Mouse (Mus musculus) MEL (cell line): ENCODE measurements around the gene Dcdc2b. TPM values are rescaled to one million over a fixed set of nuclear protein-coding genes. Genes with fewer than 3 reads are reported as not detected.

ENCODE experiments used
- DNase-seq: peaks from one replicate; pipeline ENCODE4 v3.0.0; 2011; ENCODE audit warnings: low read depth, low spot score
- H3K27ac ChIP-seq: 2 replicates; pipeline ENCODE4 v1.5.1; 2012; ENCODE audit warnings: low read depth, mild to moderate bottlenecking, control low read depth, low read length, moderate library complexity; ENCODE audit not compliant: control insufficient read depth
- H3K27me3 ChIP-seq, 2 experiments: fragments of 150-350 bp in 1 of 2; sonication (generic) in 1 of 2; 2 replicates each; pipeline ENCODE4 v1.6.1; 2012; ENCODE audit warnings: low read length in 2 of 2, mild to moderate bottlenecking in 2 of 2, improper control_type of control experiment in 1 of 2, moderate library complexity in 1 of 2; ENCODE audit not compliant: insufficient read depth in 2 of 2, control insufficient read depth in 1 of 2
- H3K36me3 ChIP-seq, 2 experiments: 2 replicates each; pipeline ENCODE4 v1.6.1; 2012 to 2014; ENCODE audit warnings: low read length in 2 of 2, improper control_type of control experiment in 1 of 2, inconsistent platforms in 1 of 2, mild to moderate bottlenecking in 1 of 2; ENCODE audit not compliant: insufficient read depth in 2 of 2, control insufficient read depth in 1 of 2
- H3K4me1 ChIP-seq, 2 experiments: fragments of 150-350 bp in 1 of 2; sonication (generic) in 1 of 2; 2 replicates each; pipeline ENCODE4 v1.6.1; 2012; ENCODE audit warnings: low read length in 2 of 2, improper control_type of control experiment in 1 of 2, mild to moderate bottlenecking in 1 of 2; ENCODE audit not compliant: insufficient read depth in 2 of 2, control insufficient read depth in 1 of 2
- H3K4me3 ChIP-seq, 2 experiments: fragments of 150-350 bp in 1 of 2; sonication (generic) in 1 of 2; 2 replicates each; pipeline ENCODE4 v1.5.1; 2012; ENCODE audit warnings: low read depth in 2 of 2, low read length in 2 of 2, mild to moderate bottlenecking in 2 of 2, moderate library complexity in 2 of 2, control low read depth in 1 of 2, improper control_type of control experiment in 1 of 2; ENCODE audit not compliant: control insufficient read depth in 1 of 2, insufficient read depth in 1 of 2
- H3K79me2 ChIP-seq: 2 replicates; pipeline ENCODE4 v1.6.1; 2012; ENCODE audit warnings: mild to moderate bottlenecking, low read length, moderate library complexity; ENCODE audit not compliant: control insufficient read depth, poor library complexity, insufficient read depth
- H3K9ac ChIP-seq: 2 replicates; pipeline ENCODE4 v1.6.1; 2012; ENCODE audit warnings: low read depth, mild to moderate bottlenecking, control low read depth, low read length, moderate library complexity; ENCODE audit not compliant: control insufficient read depth, poor library complexity, severe bottlenecking
- H3K9me3 ChIP-seq: fragments of 150-350 bp; sonication (generic); replicated peaks from 2 replicates; pipeline ENCODE4 v1.6.1; 2012; ENCODE audit warnings: mild to moderate bottlenecking, low read length, improper control_type of control experiment, moderate library complexity; ENCODE audit not compliant: insufficient read depth
- BHLHE40 ChIP-seq: IDR thresholded peaks from 2 replicates; pipeline ENCODE4 v1.6.1; 2012; ENCODE audit warnings: low read depth, mild to moderate bottlenecking, inconsistent platforms, low read length, improper control_type of control experiment, borderline replicate concordance
- CHD2 ChIP-seq: IDR thresholded peaks from 2 replicates; pipeline ENCODE4 v1.6.1; 2011; ENCODE audit warnings: low read length, improper control_type of control experiment
- CTCF ChIP-seq, 3 experiments: IDR thresholded peaks in 2 of 3; conservative IDR thresholded peaks in 1 of 3; 2 replicates each; pipeline ENCODE4 v1.5.1; 2011 to 2012; ENCODE audit warnings: low read length in 3 of 3, low read depth in 2 of 3, mild to moderate bottlenecking in 2 of 3, improper control_type of control experiment in 1 of 3, inconsistent platforms in 1 of 3, mixed read lengths in 1 of 3, moderate library complexity in 1 of 3; ENCODE audit not compliant: control insufficient read depth in 1 of 3, insufficient read depth in 1 of 3, poor library complexity in 1 of 3, severe bottlenecking in 1 of 3
- E2F4 ChIP-seq: IDR thresholded peaks from 2 replicates; pipeline ENCODE4 v1.6.1; 2011; ENCODE audit warnings: low read depth, low read length, improper control_type of control experiment, borderline replicate concordance
- ELF1 ChIP-seq: IDR thresholded peaks from 2 replicates; pipeline ENCODE4 v1.6.1; 2014; ENCODE audit warnings: low read depth, mild to moderate bottlenecking, inconsistent platforms, low read length, improper control_type of control experiment, moderate library complexity
- EP300 ChIP-seq, 2 experiments: IDR thresholded peaks; 2 replicates each; pipeline ENCODE4 v1.6.1; 2011; ENCODE audit warnings: improper control_type of control experiment in 2 of 2, low read length in 2 of 2, low read depth in 1 of 2, mild to moderate bottlenecking in 1 of 2
- ETS1 ChIP-seq: IDR thresholded peaks from 2 replicates; pipeline ENCODE4 v1.6.1; 2012; ENCODE audit warnings: low read depth, mild to moderate bottlenecking, inconsistent platforms, low read length, improper control_type of control experiment, moderate library complexity
- GABPA ChIP-seq: IDR thresholded peaks from 2 replicates; pipeline ENCODE4 v1.6.1; 2012; ENCODE audit warnings: low read depth, mild to moderate bottlenecking, inconsistent platforms, low read length, improper control_type of control experiment, moderate library complexity
- HCFC1 ChIP-seq: IDR thresholded peaks from 2 replicates; pipeline ENCODE4 v1.6.1; 2012; ENCODE audit warnings: low read depth, mild to moderate bottlenecking, inconsistent platforms, low read length, improper control_type of control experiment, moderate library complexity
- JUND ChIP-seq: IDR thresholded peaks from 2 replicates; pipeline ENCODE4 v1.6.1; 2011; ENCODE audit warnings: low read depth, mild to moderate bottlenecking, improper control_type of control experiment, low read length
- KAT2A ChIP-seq: conservative IDR thresholded peaks from 2 replicates; pipeline ENCODE4 v1.6.1; 2012; ENCODE audit warnings: low read depth, low read length, improper control_type of control experiment, inconsistent platforms
- MAFK ChIP-seq: IDR thresholded peaks from 2 replicates; pipeline ENCODE4 v1.6.1; 2011; ENCODE audit warnings: low read depth, mild to moderate bottlenecking, low read length, improper control_type of control experiment, borderline replicate concordance
- MAX ChIP-seq: IDR thresholded peaks from 2 replicates; pipeline ENCODE4 v1.6.1; 2011; ENCODE audit warnings: low read length, improper control_type of control experiment
- MAZ ChIP-seq: IDR thresholded peaks from 2 replicates; pipeline ENCODE4 v1.6.1; 2012; ENCODE audit warnings: low read depth, mild to moderate bottlenecking, inconsistent platforms, low read length, improper control_type of control experiment
- MYB ChIP-seq: IDR thresholded peaks from 2 replicates; pipeline ENCODE4 v1.6.1; 2011; ENCODE audit warnings: mild to moderate bottlenecking, low read depth, low read length, improper control_type of control experiment
- MYC ChIP-seq: IDR thresholded peaks from 2 replicates; pipeline ENCODE4 v1.6.1; 2011; ENCODE audit warnings: low read depth, mild to moderate bottlenecking, low read length, improper control_type of control experiment, moderate library complexity
- POLR2AphosphoS5 ChIP-seq: IDR thresholded peaks from 2 replicates; pipeline ENCODE4 v1.6.1; 2012; ENCODE audit warnings: low read depth, borderline replicate concordance, mild to moderate bottlenecking, inconsistent platforms, low read length, moderate library complexity, mixed read lengths
- RCOR1 ChIP-seq: IDR thresholded peaks from 2 replicates; pipeline ENCODE4 v1.6.1; 2012; ENCODE audit warnings: low read depth, mild to moderate bottlenecking, inconsistent platforms, low read length, improper control_type of control experiment
- SIN3A ChIP-seq: IDR thresholded peaks from 2 replicates; pipeline ENCODE4 v1.6.1; 2012; ENCODE audit warnings: low read length, improper control_type of control experiment, inconsistent platforms
- SMC3 ChIP-seq: IDR thresholded peaks from 2 replicates; pipeline ENCODE4 v1.6.1; 2011; ENCODE audit warnings: low read depth, low read length, improper control_type of control experiment
- TBP ChIP-seq: IDR thresholded peaks from 2 replicates; pipeline ENCODE4 v1.8.0; 2011; ENCODE audit warnings: low read depth, low read length, improper control_type of control experiment
- UBTF ChIP-seq: IDR thresholded peaks from 2 replicates; pipeline ENCODE4 v1.6.1; 2012; ENCODE audit warnings: low read depth, mild to moderate bottlenecking, inconsistent platforms, low read length, improper control_type of control experiment, moderate library complexity, borderline replicate concordance; ENCODE audit not compliant: insufficient read depth
- ZMIZ1 ChIP-seq: IDR thresholded peaks from 2 replicates; pipeline ENCODE4 v1.6.1; 2012; ENCODE audit warnings: low read depth, mild to moderate bottlenecking, inconsistent platforms, low read length, improper control_type of control experiment, moderate library complexity
- ZNF384 ChIP-seq: IDR thresholded peaks from 2 replicates; pipeline ENCODE4 v1.6.1; 2012; ENCODE audit warnings: low read depth, mild to moderate bottlenecking, inconsistent platforms, low read length, improper control_type of control experiment
- polyA plus RNA-seq, 2 experiments: library from polyadenylated mRNA; stranded (reverse) in 1 of 2; unstranded in 1 of 2; fragments of >175 nt in 1 of 2; fragments of >200 nt in 1 of 2; gene quantifications; 2 replicates each; pipeline versions ENCODE4 v1.2.1 to v1.2.4; 2012; ENCODE audit warnings: low replicate concordance in 2 of 2, low read depth in 1 of 2; ENCODE audit not compliant: insufficient read length in 2 of 2, insufficient read depth in 1 of 2, missing spikeins in 1 of 2
- total RNA-seq: library from RNA; depleted of rRNA; stranded (reverse); fragments of 300-350 nt; gene quantifications from 2 replicates; pipeline ENCODE4 v1.2.3, GENCODE M21; 2012

Dcdc2b gene
- total and polyA plus RNA-seq, 3 experiments: 1.3 TPM; not detected in 2

- H3K27ac ChIP-seq: no peak overlapping the region
- H3K36me3 ChIP-seq: no peaks in the 10 kb centered on the region; a peak in 2 of 4 replicates
- H3K4me3 ChIP-seq: no peak overlapping the region
- no peak for DNase-seq
- no peaks in the 10 kb centered on the region for H3K27me3 ChIP-seq
- H3K4me1 ChIP-seq: no peaks in the 10 kb centered on the region
- H3K9me3 ChIP-seq: no peaks in the 10 kb centered on the region
- H3K79me2 ChIP-seq: peaks cover 4% of the 10 kb centered on the region; the same call in 1 of the 2 replicates
- no peak for TF ChIP-seq SMC3
- no peak for TF ChIP-seq HCFC1
- TF ChIP-seq E2F4: no peak
- TF ChIP-seq ELF1: no peak
- no peak for TF ChIP-seq SIN3A
- TF ChIP-seq MYC: no peak
- no peak for TF ChIP-seq MAX
- no peak for TF ChIP-seq ZMIZ1
- TF ChIP-seq MYB: no peak
- no peak for TF ChIP-seq JUND
- TF ChIP-seq UBTF: no peak
- no peak for TF ChIP-seq TBP
- no peak for TF ChIP-seq ETS1
- no peak for TF ChIP-seq BHLHE40
- TF ChIP-seq EP300 (IDR thresholded peaks at IDR 0.05; ENCODE audit: low read depth in 1 of 2, low read length in 2 of 2): no peak
- no peak for TF ChIP-seq POLR2AphosphoS5
- no peak for TF ChIP-seq CHD2
- TF ChIP-seq CTCF (IDR thresholded peaks at IDR 0.05 in 2 of 3, conservative IDR thresholded peaks at IDR 0.05 in 1 of 3; ENCODE audit: control insufficient read depth in 1 of 3, insufficient read depth in 1 of 3, low read depth in 2 of 3, low read length in 3 of 3, poor library complexity in 1 of 3, severe bottlenecking in 1 of 3): no peak
- TF ChIP-seq MAZ: no peak
- TF ChIP-seq RCOR1: no peak
- no peak overlapping the region for H3K9ac ChIP-seq
These were observed 2.6 kb upstream of the Dcdc2b start for GRCm38 (mm10) chr4:129616631-129617030.

GRCm38 (mm10) chr4:129615801-129616290 lies 1.8 kb upstream of the Dcdc2b start:
- TF ChIP-seq GABPA (no peak), HCFC1 (no peak), ZNF384 (no peak), SIN3A (no peak), CHD2 (no peak), KAT2A (no peak), RCOR1 (no peak), MAFK (no peak), UBTF (no peak)
- H3K36me3 ChIP-seq: no peaks in the 10 kb centered on the region; a peak in 2 of 4 replicates
- no peak for DNase-seq
- H3K9ac ChIP-seq: no peak overlapping the region
- no peaks in the 10 kb centered on the region for H3K9me3 ChIP-seq
- H3K27me3 ChIP-seq: no peaks in the 10 kb centered on the region
- no peaks in the 10 kb centered on the region for H3K4me1 ChIP-seq
- H3K4me3 ChIP-seq: no peak overlapping the region
- no peak overlapping the region for H3K27ac ChIP-seq
- peaks cover 4% of the 10 kb centered on the region; the same call in 1 of the 2 replicates for H3K79me2 ChIP-seq
